Mouse (Mus musculus): ENCODE measurements around the gene Btbd35f6.
"Not testable (repeated sequence)": the region's sequence is repeated elsewhere in the genome, so short reads cannot be mapped to it uniquely, and the experiment has no call there.

Btbd35f6 gene

GRCm38 (mm10) chrX:33956440-33956839 lies at the start of gene Btbd35f6:
TSS of gene Btbd35f6 (minus strand) at chrX:33956540.
- DNase-seq (ENCODE audit: low spot score), result not testable (repeated sequence)

- DNase-seq (ENCODE audit: low spot score), result not testable (repeated sequence)
Measured at GRCm38 (mm10) chrX:33986716-33987115, 30.4 kb upstream of the Btbd35f6 start, which contains the start of gene Gm21870. TSS of gene Gm21870 (minus strand) at chrX:33986816.

GRCm38 (mm10) chrX:33930216-33930615 lies 26.1 kb downstream of the Btbd35f6 start:
- DNase-seq (ENCODE audit: low spot score), result not testable (repeated sequence)

- not testable (repeated sequence) for DNase-seq (ENCODE audit: low spot score)
Measured at GRCm38 (mm10) chrX:33928225-33928624, 28.1 kb downstream of the Btbd35f6 start.

GRCm38 (mm10) chrX:33926344-33926743 lies 30.0 kb downstream of the Btbd35f6 start:
- not testable (repeated sequence) for DNase-seq (ENCODE audit: low spot score)

- DNase-seq (ENCODE audit: low spot score), result not testable (repeated sequence)
Measured at GRCm38 (mm10) chrX:33925420-33925819, 30.9 kb downstream of the Btbd35f6 start.

Data from MN1 (cell line).